Mouse (Mus musculus): ENCODE measurements at regions not wholly inside any gene's neighbourhood (a gene's known extent, or its start where the extent isn't known, plus 50 kb on each side); places are given as distances from the start of the nearest gene placed in this dataset.

GRCm38 (mm10) chr14:76714727-76715126, 158.0 kb upstream of the Serp2 start:
- no peak for TF ChIP-seq CTCF (conservative IDR thresholded peaks at IDR 0.05; ENCODE audit: low read length)
- no peak for TF ChIP-seq NANOG (IDR thresholded peaks at IDR 0.05; ENCODE audit: borderline replicate concordance, low read length)
- TF ChIP-seq POU5F1 (IDR thresholded peaks at IDR 0.05; ENCODE audit: borderline replicate concordance, low read length), result no peak

Data from E14TG2a.4 (cell line).